Mouse (Mus musculus): ENCODE data around the gene Gucy1b1.

DNA sequence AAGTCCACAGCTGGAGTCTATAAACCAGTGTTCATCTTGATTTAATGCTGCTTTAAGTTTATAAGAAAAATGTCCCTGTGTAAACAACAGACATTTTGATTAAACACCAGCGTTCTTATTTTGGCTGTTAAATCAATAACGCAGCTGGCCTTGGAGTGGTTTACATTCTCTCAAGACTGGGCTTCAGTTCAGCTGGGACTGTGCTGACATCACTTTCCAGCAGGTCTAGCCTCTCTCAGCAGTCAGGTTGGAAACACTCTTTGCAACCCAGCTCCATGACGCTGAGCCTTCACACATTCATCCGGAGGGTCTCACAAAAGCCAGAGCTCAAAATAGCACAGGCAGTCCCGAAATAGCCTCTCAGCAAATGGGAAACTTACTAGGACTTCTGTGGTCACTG is 17.3 kb downstream of the Gucy1b1 start:
- no peak for TF ChIP-seq CTCF (IDR thresholded peaks at IDR 0.05; ENCODE audit: low read depth)
- TF ChIP-seq EP300 (IDR thresholded peaks at IDR 0.05; ENCODE audit: low read depth), result no peak
